Mouse (Mus musculus) forebrain, postnatal 0 days (tissue): ENCODE data around the gene Nrip2. TPM values are rescaled to one million over a fixed set of nuclear protein-coding genes. Genes with fewer than 3 reads are reported as not detected.

Experiments used
- ATAC-seq: fragments of 200-750 bp; cut with Nextera tagmentation; 2 replicates; pipeline ENCODE4 v1.8.0; 2017; ENCODE audit warnings: mild to moderate bottlenecking, moderate library complexity
- DNase-seq: peaks from one replicate; pipeline ENCODE4 v3.0.0-alpha.2; 2015
- H3K27ac ChIP-seq: fragments of 300-500 bp; sonication (generic); 2 replicates; pipeline ENCODE4 v1.5.1; 2014; ENCODE audit warnings: low read depth, mild to moderate bottlenecking, antibody characterized with exemption, low read length, moderate library complexity, mixed read lengths
- H3K27me3 ChIP-seq: fragments of 300-500 bp; sonication (generic); 2 replicates; pipeline ENCODE4 v1.6.1; 2014; ENCODE audit warnings: mild to moderate bottlenecking, low read length, mixed read lengths; ENCODE audit not compliant: insufficient read depth
- H3K36me3 ChIP-seq: fragments of 300-500 bp; sonication (generic); 2 replicates; pipeline ENCODE4 v1.6.1; 2014; ENCODE audit warnings: mild to moderate bottlenecking, moderate library complexity; ENCODE audit not compliant: insufficient read depth
- H3K4me1 ChIP-seq: fragments of 300-500 bp; sonication (generic); 2 replicates; pipeline ENCODE4 v1.6.1; 2014; ENCODE audit warnings: antibody characterized with exemption; ENCODE audit not compliant: insufficient read depth
- H3K4me2 ChIP-seq: fragments of 300-500 bp; sonication (generic); 2 replicates; pipeline ENCODE4 v1.6.1; 2014; ENCODE audit warnings: low read depth, mild to moderate bottlenecking, moderate library complexity
- H3K4me3 ChIP-seq: fragments of 300-500 bp; sonication (generic); 2 replicates; pipeline ENCODE4 v1.5.1; 2014; ENCODE audit warnings: low read depth, low read length, mixed read lengths
- H3K9ac ChIP-seq: fragments of 300-500 bp; sonication (generic); 2 replicates; pipeline ENCODE4 v1.6.1; 2014; ENCODE audit warnings: mild to moderate bottlenecking
- H3K9me3 ChIP-seq: fragments of 300-500 bp; sonication (generic); 2 replicates; pipeline ENCODE4 v1.6.1; 2016; ENCODE audit warnings: low read length
- CTCF ChIP-seq: sonication (generic); IDR thresholded peaks from 2 replicates; pipeline ENCODE4 v1.5.1; 2016; ENCODE audit warnings: antibody characterized with exemption, control low read depth, low read depth
- WGBS: fragments of 180-500 bp; shearing (Covaris S2); extraction: QIAGEN DNeasy Blood & Tissue Kit; methylation state at CpG from one replicate; pipeline ENCODE4 v1.1.7; 2014; 5-methylcytosine and 5-hydroxymethylcytosine counted together
- polyA plus RNA-seq: library from polyadenylated mRNA; unstranded; fragments of >200 nt; fragmentation: Nextera tagmentation; extraction: Ambion mirVana; gene quantifications from 2 replicates; pipeline ENCODE4 v1.2.1, GENCODE M21; 2015
- total RNA-seq: library from RNA; depleted of rRNA; stranded (reverse); fragments of >200 nt; gene quantifications from 2 replicates; pipeline ENCODE4 v1.2.3, GENCODE M21; 2014

Nrip2 gene
- total and polyA plus RNA-seq, 2 experiments from 2014 or later, result 7.4 to 8.5 TPM

DNA sequence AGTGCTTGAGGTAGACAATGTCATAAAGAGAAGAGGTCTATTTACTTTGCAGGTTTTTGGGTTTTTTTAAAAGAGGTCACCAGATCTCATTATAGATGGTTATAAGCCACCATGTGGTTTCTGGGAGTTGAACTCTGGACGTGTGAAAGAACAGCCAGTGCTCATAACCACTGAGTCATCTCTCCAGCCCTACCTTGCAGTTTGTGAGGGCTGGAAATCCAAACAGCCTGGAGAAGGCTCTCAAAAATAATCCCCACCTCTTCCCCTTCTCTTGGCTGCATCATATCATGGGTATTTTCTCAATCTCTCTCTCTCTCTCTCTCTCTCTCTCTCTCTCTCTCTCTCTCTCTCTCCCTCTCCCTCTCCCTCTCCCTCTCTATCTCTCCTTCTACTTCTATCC lies 8.4 kb upstream of the Nrip2 start:
- no peak for TF ChIP-seq CTCF
- Histone ChIP-seq H3K36me3 (no peaks in the 10 kb centered on the region), H3K9ac (no peak overlapping the region), H3K27me3 (no peaks in the 10 kb centered on the region), H3K9me3 (no peaks in the 10 kb centered on the region), H3K4me1 (no peaks in the 10 kb centered on the region), H3K4me2 (no peak overlapping the region), H3K4me3 (no peak overlapping the region), H3K27ac (no peak overlapping the region)
- no peak for DNase-seq
- 51% methylated on average over 1 of the region's 1 CpGs for WGBS
- no peak for ATAC-seq

DNA sequence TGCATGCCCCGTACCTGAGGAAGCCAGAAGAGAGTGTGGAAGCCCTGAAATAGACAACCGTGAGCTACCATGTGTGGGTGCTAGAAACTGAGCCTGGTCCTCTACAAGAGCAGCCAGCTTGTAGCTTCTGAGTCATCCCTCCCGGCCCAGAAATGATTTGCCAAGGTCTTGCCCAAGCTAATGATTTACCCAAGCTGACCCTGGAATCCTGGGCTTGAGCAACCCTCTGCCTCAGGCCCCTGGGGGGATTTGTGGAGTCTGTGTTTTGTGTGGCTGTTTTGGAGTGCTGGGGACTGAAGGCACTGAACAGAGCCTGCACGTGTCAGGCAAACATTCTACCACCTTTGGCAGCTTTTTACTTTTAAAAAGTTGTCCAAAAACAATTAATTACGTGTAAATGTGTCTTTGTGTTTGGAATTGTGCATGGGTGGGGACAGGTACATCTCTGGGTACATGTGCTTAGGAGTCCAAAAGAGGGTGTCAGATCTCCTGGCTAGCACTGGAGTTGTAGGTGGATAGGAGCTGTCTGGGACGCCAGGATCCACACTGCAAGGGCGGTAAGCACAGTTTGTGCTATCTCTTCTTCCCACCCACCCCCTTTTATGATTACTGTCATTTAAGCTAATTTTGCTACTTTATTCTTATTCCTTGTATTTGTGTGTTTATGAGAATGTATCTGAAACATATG lies 1.4 kb upstream of the Nrip2 start:
- H3K4me2 ChIP-seq, result no peak overlapping the region
- ATAC-seq (no peak), DNase-seq (no peak)
- H3K4me3 ChIP-seq, result no peak overlapping the region
- H3K4me1 ChIP-seq, result 0 out of 2 replicates have a peak, but pooled peaks cover 5% of the 10 kb centered on the region
- H3K27ac ChIP-seq, result no peak overlapping the region
- WGBS, result 80% methylated on average over 7 of the region's 7 CpGs
- no peak for TF ChIP-seq CTCF
- no peaks in the 10 kb centered on the region for H3K27me3 ChIP-seq
- no peaks in the 10 kb centered on the region for H3K36me3 ChIP-seq
- no peaks in the 10 kb centered on the region for H3K9me3 ChIP-seq
- no peak overlapping the region for H3K9ac ChIP-seq

DNA sequence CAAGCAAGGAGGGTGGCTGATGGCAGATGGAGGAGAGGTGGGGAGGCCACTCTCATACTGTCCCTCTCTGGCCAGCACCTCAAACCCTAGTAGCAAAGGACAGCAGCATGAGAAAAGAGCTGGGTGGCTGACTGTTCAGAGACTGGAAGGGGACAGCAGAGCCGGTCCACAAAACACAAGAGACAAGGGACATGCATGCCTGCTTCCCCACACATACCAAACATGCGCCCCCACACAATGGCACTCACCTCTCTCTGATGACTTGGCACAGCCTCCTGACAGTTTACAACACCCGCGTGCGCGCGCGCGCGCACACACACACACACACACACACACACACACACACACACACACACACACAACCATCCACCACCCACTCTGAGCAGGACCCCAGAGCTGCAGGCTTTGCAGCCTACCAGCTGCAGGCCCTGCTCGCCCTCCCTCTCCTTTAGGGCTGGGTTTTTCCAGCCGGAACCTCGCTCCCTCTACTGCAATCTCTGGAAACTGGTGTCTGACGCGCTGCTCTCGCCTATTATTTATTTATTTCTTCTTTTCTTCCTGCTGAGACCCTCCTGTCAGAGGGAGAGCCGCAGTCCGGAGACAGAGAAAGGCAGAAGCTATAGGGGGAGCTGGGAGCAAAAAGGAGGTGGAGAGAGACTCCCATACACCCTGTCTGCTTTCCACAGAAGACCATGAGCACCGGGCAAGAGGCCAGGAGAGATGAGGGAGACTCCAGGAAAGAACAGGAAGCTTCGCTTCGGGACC lies 507 bp downstream of the Nrip2 start:
- peak; percentile 96 for ATAC-seq
- peak overlapping the region; percentile 49 for H3K4me2 ChIP-seq
- peak overlapping the region; percentile 29 for H3K4me3 ChIP-seq
- TF ChIP-seq CTCF, result no peak; the same call in 1 of the 2 replicates
- H3K27me3 ChIP-seq, result no peaks in the 10 kb centered on the region
- H3K4me1 ChIP-seq, result 0 out of 2 replicates have a peak, but pooled peaks cover 5% of the 10 kb centered on the region
- peak overlapping the region; percentile 48 for H3K27ac ChIP-seq
- H3K9ac ChIP-seq, result peak overlapping the region; percentile 46
- H3K9me3 ChIP-seq, result no peaks in the 10 kb centered on the region
- no peaks in the 10 kb centered on the region for H3K36me3 ChIP-seq
- peak; percentile 77 for DNase-seq
- WGBS, result 36% methylated on average over 21 of the region's 21 CpGs

- TF ChIP-seq CTCF, result no peak
- H3K4me1 ChIP-seq, result 0 out of 2 replicates have a peak, but pooled peaks cover 5% of the 10 kb centered on the region
- H3K4me2 ChIP-seq, result no peak overlapping the region
- no peak overlapping the region for H3K27ac ChIP-seq
- H3K27me3 ChIP-seq, result no peaks in the 10 kb centered on the region
- no peaks in the 10 kb centered on the region for H3K9me3 ChIP-seq
- no peak overlapping the region for H3K9ac ChIP-seq
- H3K4me3 ChIP-seq, result no peak overlapping the region
- DNase-seq, result no peak
- 45% methylated on average over 5 of the region's 5 CpGs for WGBS
- peaks cover 28% of the 10 kb centered on the region for H3K36me3 ChIP-seq
- peak; percentile 16; the same call in 1 of the 2 replicates for ATAC-seq
Observed at GRCm38 (mm10) chr6:128404708-128405107, 5.6 kb downstream of the Nrip2 start.

- TF ChIP-seq CTCF, result no peak
- H3K4me2 ChIP-seq, result no peak overlapping the region
- ATAC-seq (no peak), DNase-seq (no peak)
- H3K36me3 ChIP-seq, result peaks cover 53% of the 10 kb centered on the region
- no peaks in the 10 kb centered on the region for H3K27me3 ChIP-seq
- H3K27ac ChIP-seq, result no peak overlapping the region
- no peaks in the 10 kb centered on the region for H3K4me1 ChIP-seq
- 91% methylated on average over 7 of the region's 7 CpGs for WGBS
- H3K4me3 ChIP-seq, result no peak overlapping the region
- H3K9ac ChIP-seq, result no peak overlapping the region
- H3K9me3 ChIP-seq, result no peaks in the 10 kb centered on the region
Observed at GRCm38 (mm10) chr6:128408544-128409125, 9.5 kb downstream of the Nrip2 start.

DNA sequence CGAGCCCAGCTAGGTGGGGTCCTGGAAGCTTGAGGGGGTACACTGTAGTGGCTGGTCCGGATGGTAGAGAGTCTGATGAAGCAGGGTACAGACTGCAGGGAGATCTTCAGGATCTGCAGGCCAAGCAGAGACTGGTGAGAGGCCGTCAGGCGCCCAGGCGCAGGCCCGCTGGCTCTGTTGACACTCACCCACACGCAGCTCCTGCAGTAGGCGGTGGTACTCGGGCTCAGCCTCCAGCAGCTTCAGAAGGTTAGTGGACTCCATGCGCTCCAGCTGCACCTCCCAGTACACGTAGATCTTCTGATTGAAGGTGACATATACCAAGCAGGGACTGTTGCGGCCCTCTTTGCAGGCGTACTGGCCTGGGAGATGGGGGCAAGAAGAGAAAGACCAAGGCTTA lies 11.2 kb downstream of the Nrip2 start:
- Histone ChIP-seq H3K27ac (no peak overlapping the region), H3K36me3 (peaks cover 49% of the 10 kb centered on the region), H3K4me2 (no peak overlapping the region), H3K9ac (no peak overlapping the region), H3K9me3 (no peaks in the 10 kb centered on the region), H3K4me3 (no peak overlapping the region), H3K27me3 (no peaks in the 10 kb centered on the region), H3K4me1 (no peaks in the 10 kb centered on the region)
- 95% methylated on average over 13 of the region's 13 CpGs for WGBS
- TF ChIP-seq CTCF, result no peak
- ATAC-seq (no peak), DNase-seq (no peak)

GRCm38 (mm10) chr6:128411115-128411514 lies 12.0 kb downstream of the Nrip2 start:
- Histone ChIP-seq H3K9me3 (no peaks in the 10 kb centered on the region), H3K27me3 (no peaks in the 10 kb centered on the region), H3K4me2 (no peak overlapping the region), H3K9ac (no peak overlapping the region), H3K4me3 (no peak overlapping the region), H3K27ac (no peak overlapping the region), H3K4me1 (no peaks in the 10 kb centered on the region), H3K36me3 (peaks cover 55% of the 10 kb centered on the region)
- ATAC-seq (peak; percentile 75), DNase-seq (peak; percentile 87)
- WGBS, result 20% methylated on average over 3 of the region's 3 CpGs
- peak; percentile 93 for TF ChIP-seq CTCF
